Mouse (Mus musculus) myocyte (in vitro differentiated cells): Measurements from ENCODE around the gene Rtl8b.

Source experiments
- CEBPB ChIP-seq: IDR thresholded peaks from 2 replicates; pipeline ENCODE4 v1.6.1; 2011; ENCODE audit warnings: mild to moderate bottlenecking, moderate library complexity; ENCODE audit not compliant: poor library complexity, insufficient read depth, severe bottlenecking
- MAX ChIP-seq: IDR thresholded peaks from one replicate; pipeline ENCODE4 v1.6.1; 2011; ENCODE audit warnings: low read depth, mild to moderate bottlenecking, control low read depth
- POLR2A ChIP-seq: IDR thresholded peaks from one replicate; pipeline ENCODE4 v1.6.1; 2011; ENCODE audit warnings: low read depth, mild to moderate bottlenecking, control low read depth, moderate library complexity; ENCODE audit not compliant: insufficient read length
- TCF12 ChIP-seq: IDR thresholded peaks from one replicate; pipeline ENCODE4 v1.6.1; 2011; ENCODE audit warnings: mild to moderate bottlenecking, control low read depth; ENCODE audit not compliant: poor library complexity, insufficient read depth, severe bottlenecking

- no peak for TF ChIP-seq POLR2A
- no peak for TF ChIP-seq TCF12
- TF ChIP-seq CEBPB, result no peak
- no peak for TF ChIP-seq MAX
Measured at GRCm38 (mm10) chrX:53692065-53692464, 21.9 kb upstream of the Rtl8b start.
